25 mouse cellular contexts compared by ENCODE assay signal in the genomic region with DNA sequence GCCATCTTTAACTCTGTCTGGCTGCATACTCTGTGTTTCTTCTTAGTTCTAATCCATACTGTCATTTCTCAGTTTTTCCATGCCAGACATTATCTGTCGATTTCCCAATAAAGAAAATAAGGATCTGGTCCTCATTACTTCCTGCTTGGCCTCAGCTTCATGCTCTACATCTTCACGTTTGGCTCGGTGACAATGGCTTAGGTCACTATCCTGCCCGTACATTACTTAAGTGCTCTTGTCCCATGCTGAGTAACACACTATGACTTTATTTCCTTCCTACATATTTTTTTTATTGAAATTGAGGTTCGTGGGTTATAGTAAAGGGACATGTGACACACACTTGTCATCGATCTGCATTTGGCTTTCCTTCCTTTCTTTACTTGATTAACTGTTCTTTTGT.
"Had no signal": no experiment of that assay in that cellular context is flagged by ENCODE, and none has a peak within 500 bp of the region (broad histone marks: within the 10 kb centered on the region; RNA-seq: fewer than 3 reads in every experiment).

No protein-coding gene starts in this region.

- H3K4me1 ChIP-seq: heart, embryonic 10.5 days; heart, embryonic 12.5 days; hindbrain, embryonic 10.5 days; hindbrain, embryonic 12.5 days; intestine, embryonic 15.5 days; limb, embryonic 15.5 days had no signal

- H3K9ac ChIP-seq: heart, embryonic 12.5 days; hindbrain, embryonic 12.5 days; hindbrain, embryonic 14.5 days; intestine, embryonic 15.5 days; limb, embryonic 13.5 days; limb, embryonic 15.5 days; liver, embryonic 14.5 days had no signal

- H3K27me3 ChIP-seq: heart, embryonic 12.5 days; hindbrain, embryonic 12.5 days; intestine, embryonic 15.5 days; limb, embryonic 13.5 days; limb, embryonic 15.5 days had no signal

- ATAC-seq: hindbrain, embryonic 16.5 days; inflammation-experienced regulatory T-cells, adult 6 months; intestine, embryonic 15.5 days; intestine, postnatal 0 days had no signal

- DNase-seq: gastrocnemius, adult 2 months; gastrocnemius, postnatal 14 days; gastrocnemius, postnatal 36 days; heart, adult 2 months; heart, postnatal 4 days; kidney, adult 18-20 months; kidney, adult 8-10 months; kidney, postnatal 10 days; kidney, postnatal 36 days; layer of hippocampus, adult 9-11 months; layer of hippocampus, postnatal 36 days; left cerebral cortex, postnatal 4 days had no signal

- H3K4me2 ChIP-seq: heart, embryonic 12.5 days; hindbrain, embryonic 12.5 days; hindbrain, embryonic 14.5 days; intestine, embryonic 15.5 days; limb, embryonic 13.5 days; limb, embryonic 15.5 days; liver, embryonic 11.5 days had no signal

- H3K9me3 ChIP-seq: heart, embryonic 10.5 days; hindbrain, embryonic 10.5 days; hindbrain, embryonic 12.5 days; intestine, embryonic 15.5 days; limb, embryonic 15.5 days had no signal

- H3K4me3 ChIP-seq: gastrocnemius, adult 2 months; heart, adult 2 months; heart, embryonic 10.5 days; heart, embryonic 12.5 days; hindbrain, embryonic 10.5 days; hindbrain, embryonic 12.5 days; intestine, embryonic 15.5 days; limb, embryonic 13.5 days; limb, embryonic 15.5 days had no signal

- H3K27ac ChIP-seq: gastrocnemius, adult 2 months; heart, adult 2 months; heart, embryonic 10.5 days; hindbrain, embryonic 10.5 days; hindbrain, embryonic 12.5 days; hindbrain, embryonic 14.5 days; intestine, embryonic 15.5 days; limb, embryonic 13.5 days; limb, embryonic 15.5 days; liver, embryonic 14.5 days had no signal

- H3K36me3 ChIP-seq: heart, embryonic 10.5 days; heart, embryonic 12.5 days; hindbrain, embryonic 10.5 days; hindbrain, embryonic 12.5 days; intestine, embryonic 15.5 days; limb, embryonic 13.5 days; limb, embryonic 15.5 days had no signal
